ENCODE assay signal across 29 mouse cellular contexts in genomic region chr15:50153863-50154262, GRCm38 (mm10).
"Had no signal": no experiment of that assay in that cellular context is flagged by ENCODE, and none has a peak within 500 bp of the region (broad histone marks: within the 10 kb centered on the region; RNA-seq: fewer than 3 reads in every experiment).

No protein-coding gene starts in this region.

- H3K9me3 ChIP-seq: heart, embryonic 13.5 days; heart, embryonic 15.5 days; hindbrain, embryonic 10.5 days; hindbrain, embryonic 12.5 days; kidney, embryonic 15.5 days; limb, embryonic 10.5 days; limb, embryonic 12.5 days; liver, embryonic 13.5 days had no signal

- H3K9ac ChIP-seq: heart, embryonic 13.5 days; heart, embryonic 15.5 days; hindbrain, embryonic 12.5 days; hindbrain, embryonic 14.5 days; kidney, embryonic 15.5 days; limb, embryonic 12.5 days; liver, embryonic 13.5 days had no signal

- H3K4me3 ChIP-seq: gastrocnemius, adult 2 months; heart, adult 2 months; heart, embryonic 13.5 days; heart, embryonic 15.5 days; hindbrain, embryonic 10.5 days; hindbrain, embryonic 12.5 days; kidney, embryonic 15.5 days; layer of hippocampus, adult 2 months; left cerebral cortex, adult 2 months; limb, embryonic 10.5 days; limb, embryonic 12.5 days; liver, embryonic 13.5 days had no signal

- H3K27ac ChIP-seq: gastrocnemius, adult 2 months; heart, adult 2 months; heart, embryonic 13.5 days; heart, embryonic 15.5 days; hindbrain, embryonic 10.5 days; hindbrain, embryonic 12.5 days; hindbrain, embryonic 14.5 days; kidney, embryonic 15.5 days; kidney, postnatal 0 days; layer of hippocampus, adult 2 months; left cerebral cortex, adult 2 months; limb, embryonic 10.5 days; limb, embryonic 12.5 days; liver, embryonic 13.5 days had no signal

- H3K4me2 ChIP-seq: heart, embryonic 11.5 days; heart, embryonic 13.5 days; heart, embryonic 15.5 days; hindbrain, embryonic 12.5 days; hindbrain, embryonic 14.5 days; kidney, embryonic 15.5 days; limb, embryonic 12.5 days; liver, embryonic 11.5 days; liver, embryonic 13.5 days had no signal

- ATAC-seq: hindbrain, embryonic 16.5 days; inflammation-experienced regulatory T-cells, adult 6 months; intestine, embryonic 16.5 days had no signal

- DNase-seq: gastrocnemius, adult 2 months; gastrocnemius, postnatal 10 days; gastrocnemius, postnatal 25 days; heart, adult 11 months; heart, adult 2 months; heart, postnatal 14 days; heart, postnatal 36 days; kidney, adult 11 months; kidney, adult 2 months; kidney, adult 9 months; kidney, postnatal 25 days; liver; liver, embryonic 13.5 days had no signal

- H3K4me1 ChIP-seq: heart, embryonic 13.5 days; heart, embryonic 15.5 days; hindbrain, embryonic 10.5 days; hindbrain, embryonic 12.5 days; kidney, embryonic 15.5 days; limb, embryonic 12.5 days; liver, embryonic 13.5 days had no signal

- H3K27me3 ChIP-seq: heart, embryonic 13.5 days; heart, embryonic 15.5 days; hindbrain, embryonic 12.5 days; kidney, embryonic 15.5 days; limb, embryonic 12.5 days; liver, embryonic 13.5 days had no signal

- H3K36me3 ChIP-seq: heart, embryonic 13.5 days; heart, embryonic 15.5 days; hindbrain, embryonic 10.5 days; hindbrain, embryonic 12.5 days; kidney, embryonic 15.5 days; limb, embryonic 10.5 days; limb, embryonic 12.5 days; liver, embryonic 13.5 days had no signal
